Mouse (Mus musculus): ENCODE data around the gene 2310009B15Rik. TPM values are rescaled to one million over a fixed set of nuclear protein-coding genes. Genes with fewer than 3 reads are reported as not detected.
A peak's percentile ranks its signal among the peaks of the same experiment; 100 is the strongest.

Gene 2310009B15Rik
- polyA plus RNA-seq, 1 experiment = 10.9 TPM

GRCm38 (mm10) chr1:138843361-138844091 is 13.1 kb downstream of the 2310009B15Rik start:
- Histone ChIP-seq H3K4me1 (ENCODE audit: control insufficient read depth, insufficient read depth, low read length) (no peaks in the 10 kb centered on the region), H3K4me3 (ENCODE audit: insufficient read depth, low read length) (peak overlapping the region; percentile 29), H3K27ac (ENCODE audit: insufficient read depth, low read length) (peak overlapping the region; percentile 16)
- TF ChIP-seq POLR2A (IDR thresholded peaks at IDR 0.05; ENCODE audit: low read depth, low read length) = no peak
- TF ChIP-seq CTCF (IDR thresholded peaks at IDR 0.05; ENCODE audit: borderline replicate concordance, insufficient read depth, low read length) = no peak

DNA sequence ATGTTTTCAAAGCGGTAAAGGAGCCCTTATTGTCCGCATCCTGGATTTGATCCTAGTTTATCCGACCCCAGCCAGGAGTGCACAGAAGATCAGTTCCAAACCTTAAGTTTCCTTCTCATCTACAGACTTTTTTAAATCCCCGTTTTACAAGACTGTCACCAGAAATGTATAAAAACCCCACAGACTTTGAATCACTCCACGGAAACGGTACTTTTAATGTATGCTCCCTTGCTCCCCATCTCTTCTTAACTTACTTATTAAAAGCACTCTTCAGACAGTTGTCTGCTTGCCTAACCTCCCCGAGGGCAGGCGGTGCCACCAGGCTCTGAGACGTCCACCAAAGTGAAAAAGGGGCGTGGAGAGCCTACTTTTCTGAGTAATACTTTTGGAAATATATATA is 13.9 kb downstream of the 2310009B15Rik start:
- TF ChIP-seq POLR2A (IDR thresholded peaks at IDR 0.05; ENCODE audit: low read depth, low read length) = no peak
- TF ChIP-seq CTCF (IDR thresholded peaks at IDR 0.05; ENCODE audit: borderline replicate concordance, insufficient read depth, low read length) = no peak
- Histone ChIP-seq H3K4me1 (ENCODE audit: control insufficient read depth, insufficient read depth, low read length) (no peaks in the 10 kb centered on the region), H3K27ac (ENCODE audit: insufficient read depth, low read length) (peak overlapping the region; percentile 14; the same call in 1 of the 2 replicates), H3K4me3 (ENCODE audit: insufficient read depth, low read length) (peak overlapping the region; percentile 52; the same call in 1 of the 2 replicates)

DNA sequence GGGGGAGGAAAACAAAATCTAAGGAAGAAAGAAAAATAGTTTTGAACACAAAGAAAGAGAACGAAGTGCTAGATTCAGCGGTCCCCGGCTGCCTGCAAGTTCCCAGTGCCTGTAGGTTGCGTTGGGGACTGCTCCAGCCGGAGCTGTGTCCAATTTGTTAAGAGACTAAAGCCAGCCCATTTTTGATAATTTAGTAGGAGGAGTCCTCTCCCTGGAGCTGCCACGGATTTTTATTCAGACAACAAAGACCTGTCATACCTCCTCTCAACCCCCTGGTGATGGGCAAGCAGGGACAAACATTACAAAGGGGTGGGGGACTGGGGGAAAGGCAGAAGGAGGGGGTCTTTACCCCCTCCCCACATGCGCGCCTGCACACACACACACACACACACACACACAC is 14.3 kb downstream of the 2310009B15Rik start:
- TF ChIP-seq CTCF (IDR thresholded peaks at IDR 0.05; ENCODE audit: borderline replicate concordance, insufficient read depth, low read length) = no peak
- peak; percentile 68 for TF ChIP-seq POLR2A (IDR thresholded peaks at IDR 0.05; ENCODE audit: low read depth, low read length)
- H3K4me3 ChIP-seq (ENCODE audit: insufficient read depth, low read length) = peak overlapping the region; percentile 52
- no peaks in the 10 kb centered on the region for H3K4me1 ChIP-seq (ENCODE audit: control insufficient read depth, insufficient read depth, low read length)
- peak overlapping the region; percentile 14; the same call in 1 of the 2 replicates for H3K27ac ChIP-seq (ENCODE audit: insufficient read depth, low read length)

- H3K4me1 ChIP-seq (ENCODE audit: control insufficient read depth, insufficient read depth, low read length) = no peaks in the 10 kb centered on the region
- peak overlapping the region; percentile 52 for H3K4me3 ChIP-seq (ENCODE audit: insufficient read depth, low read length)
- no peak overlapping the region for H3K27ac ChIP-seq (ENCODE audit: insufficient read depth, low read length)
- no peak for TF ChIP-seq CTCF (IDR thresholded peaks at IDR 0.05; ENCODE audit: borderline replicate concordance, insufficient read depth, low read length)
- no peak for TF ChIP-seq POLR2A (IDR thresholded peaks at IDR 0.05; ENCODE audit: low read depth, low read length)
These were observed 15.2 kb downstream of the 2310009B15Rik start for GRCm38 (mm10) chr1:138841306-138842095.

DNA sequence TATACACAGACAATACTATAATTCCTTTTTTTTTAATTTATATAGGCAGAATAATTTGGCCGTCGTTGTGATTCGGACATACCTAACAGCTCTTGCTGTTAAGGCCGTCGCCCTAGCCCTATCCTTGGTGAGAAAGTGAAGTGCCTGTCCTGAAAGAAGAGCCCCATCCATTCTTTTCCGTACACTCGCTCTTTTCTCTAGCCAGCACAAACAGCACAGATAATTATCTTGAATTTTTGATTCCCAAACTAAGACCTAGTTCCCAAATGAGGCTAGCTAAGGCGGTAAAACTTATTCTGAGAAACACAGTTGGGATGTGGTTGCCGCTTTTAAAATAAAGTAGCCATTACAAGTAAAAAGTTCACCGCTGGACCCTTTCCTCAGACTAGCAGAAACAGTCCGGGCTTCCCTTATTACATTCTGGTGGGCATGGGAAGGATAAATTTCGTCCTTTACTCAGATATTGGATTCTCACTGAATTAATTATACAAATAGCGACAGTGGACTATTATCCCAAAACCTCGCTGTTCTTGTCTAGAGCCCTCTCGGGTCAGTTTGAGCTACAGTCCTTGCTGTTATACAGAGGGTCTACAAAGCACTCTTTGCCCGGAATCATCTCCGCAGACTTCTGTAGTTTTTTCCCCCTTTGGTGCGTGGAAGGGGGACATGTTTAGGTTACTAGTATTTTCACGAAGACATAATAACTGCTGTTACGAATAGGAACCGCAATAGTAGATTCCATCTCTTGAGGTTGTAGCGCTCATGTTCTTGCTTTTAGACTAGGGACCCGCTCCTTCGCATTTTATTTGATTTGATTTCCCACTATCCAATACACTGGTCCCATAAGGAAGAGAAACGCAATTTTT is 16.0 kb downstream of the 2310009B15Rik start:
- Histone ChIP-seq H3K4me3 (ENCODE audit: insufficient read depth, low read length) (peak overlapping the region; percentile 52), H3K4me1 (ENCODE audit: control insufficient read depth, insufficient read depth, low read length) (no peaks in the 10 kb centered on the region), H3K27ac (ENCODE audit: insufficient read depth, low read length) (no peak overlapping the region)
- TF ChIP-seq CTCF (IDR thresholded peaks at IDR 0.05; ENCODE audit: borderline replicate concordance, insufficient read depth, low read length) (no peak), POLR2A (IDR thresholded peaks at IDR 0.05; ENCODE audit: low read depth, low read length) (no peak)

- peak overlapping the region; percentile 27 for H3K4me3 ChIP-seq (ENCODE audit: insufficient read depth, low read length)
- no peak overlapping the region for H3K27ac ChIP-seq (ENCODE audit: insufficient read depth, low read length)
- H3K4me1 ChIP-seq (ENCODE audit: control insufficient read depth, insufficient read depth, low read length) = no peaks in the 10 kb centered on the region
- no peak for TF ChIP-seq CTCF (IDR thresholded peaks at IDR 0.05; ENCODE audit: borderline replicate concordance, insufficient read depth, low read length)
- no peak for TF ChIP-seq POLR2A (IDR thresholded peaks at IDR 0.05; ENCODE audit: low read depth, low read length)
These were observed 16.7 kb downstream of the 2310009B15Rik start for GRCm38 (mm10) chr1:138839809-138840430.

- no peak overlapping the region for H3K27ac ChIP-seq (ENCODE audit: insufficient read depth, low read length)
- TF ChIP-seq POLR2A (IDR thresholded peaks at IDR 0.05; ENCODE audit: low read depth, low read length) = no peak
- no peak for TF ChIP-seq CTCF (IDR thresholded peaks at IDR 0.05; ENCODE audit: borderline replicate concordance, insufficient read depth, low read length)
- no peaks in the 10 kb centered on the region for H3K4me1 ChIP-seq (ENCODE audit: control insufficient read depth, insufficient read depth, low read length)
- no peak overlapping the region for H3K4me3 ChIP-seq (ENCODE audit: insufficient read depth, low read length)
These were observed 17.4 kb downstream of the 2310009B15Rik start for GRCm38 (mm10) chr1:138839291-138839690.

DNA sequence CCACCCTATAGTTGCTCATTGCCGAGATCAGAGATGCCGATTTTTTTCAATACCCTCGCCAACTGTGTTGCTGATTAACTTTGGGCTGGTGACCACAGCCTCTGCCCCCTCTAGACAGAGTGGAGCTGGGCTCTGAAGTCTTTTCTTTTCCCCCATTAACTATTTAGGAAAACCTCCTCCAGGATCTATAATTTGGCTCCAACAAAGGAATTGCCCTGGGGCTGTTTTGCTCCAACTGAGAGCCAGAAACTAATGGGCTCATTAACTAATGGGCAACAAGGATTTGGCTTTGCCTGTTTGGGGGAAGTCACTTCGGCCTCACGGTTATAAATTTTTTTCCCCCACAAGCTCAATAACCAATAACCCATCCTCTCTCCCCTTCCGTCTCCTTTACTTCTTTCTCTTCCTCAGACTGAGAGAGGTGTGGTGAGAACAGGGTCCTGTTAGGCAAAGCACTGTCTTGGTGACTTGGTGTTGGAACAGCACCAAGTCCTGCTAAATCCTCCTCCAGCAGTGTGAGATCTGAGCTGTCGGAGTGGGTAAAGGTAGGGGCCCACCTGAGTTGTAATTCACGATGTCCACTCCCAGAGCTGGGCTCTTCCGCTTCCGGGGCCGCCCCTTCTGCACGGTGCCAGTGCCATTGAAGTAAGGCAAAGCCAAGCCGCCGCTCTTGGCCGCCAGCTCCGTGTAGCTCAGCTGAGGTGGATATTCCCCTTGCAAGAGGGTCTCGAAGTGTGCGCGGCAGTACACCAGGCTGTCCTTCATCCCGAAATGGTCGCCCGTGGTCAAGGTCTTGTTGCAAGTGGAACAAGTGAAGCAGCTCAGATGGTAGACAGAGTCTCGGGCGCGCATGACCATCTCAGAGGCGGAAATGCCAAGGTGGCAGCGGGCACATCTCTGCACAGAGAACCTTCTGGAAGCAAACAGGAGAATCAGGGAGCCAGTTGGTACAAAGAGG is 18.6 kb downstream of the 2310009B15Rik start:
- TF ChIP-seq POLR2A (IDR thresholded peaks at IDR 0.05; ENCODE audit: low read depth, low read length) (no peak), CTCF (IDR thresholded peaks at IDR 0.05; ENCODE audit: borderline replicate concordance, insufficient read depth, low read length) (no peak)
- Histone ChIP-seq H3K4me1 (ENCODE audit: control insufficient read depth, insufficient read depth, low read length) (no peaks in the 10 kb centered on the region), H3K4me3 (ENCODE audit: insufficient read depth, low read length) (no peak overlapping the region; the same call in 1 of the 2 replicates), H3K27ac (ENCODE audit: insufficient read depth, low read length) (no peak overlapping the region)

All from embryonic fibroblast, embryonic 13.5 days (primary cell).